Mouse (Mus musculus): ENCODE measurements around the gene Rnf212b. TPM values are rescaled to one million over a fixed set of nuclear protein-coding genes. Genes with fewer than 3 reads are reported as not detected.

Rnf212b gene
- total and polyA plus RNA-seq, 3 experiments = not detected

GRCm38 (mm10) chr14:54877048-54877715, 63.2 kb downstream of the Rnf212b start, which contains the start of gene Ppp1r3e:
TSS of gene Ppp1r3e (minus strand) at chr14:54877550.
- H3K27ac ChIP-seq (ENCODE audit: insufficient read depth, low read depth) = no peak within 1 kb of the TSS
- dilution Hi-C loops (cut with MboI; ENCODE audit: extremely low pct_ligation_motif_present, extremely low pct_unique_long_range_greater_than_20kb, low sequenced_read_pairs) (no loop called here), in situ Hi-C loops (cut with MboI; ENCODE audit: low pct_ligation_motif_present, low pct_unique_long_range_greater_than_20kb, low sequenced_read_pairs) (no loop called here)
- H3K9me3 ChIP-seq (replicated peaks; ENCODE audit: low read length) = no peaks in the 10 kb centered on the region
- peak within 1 kb of the TSS; percentile 29 for H3K4me2 ChIP-seq (ENCODE audit: insufficient read depth, low read depth, poor library complexity, severe bottlenecking)
- H3K9ac ChIP-seq (ENCODE audit: insufficient read depth, low read depth) = peak within 1 kb of the TSS; percentile 75
- peaks cover 35% of the 10 kb centered on the region for H3K27me3 ChIP-seq (replicated peaks)
- no peaks in the 10 kb centered on the region for H3K79me2 ChIP-seq (replicated peaks; ENCODE audit: control insufficient read depth, extremely low read depth, insufficient read depth, poor library complexity, severe bottlenecking)
- TF ChIP-seq MXI1 (IDR thresholded peaks at IDR 0.05; ENCODE audit: low read depth, low read length) = peak; percentile 4; the same call in 1 of the 2 replicates
- no peak for TF ChIP-seq RCOR1 (conservative IDR thresholded peaks at IDR 0.05; ENCODE audit: low read depth, low read length)
- no peak for TF ChIP-seq GABPA (IDR thresholded peaks at IDR 0.05; ENCODE audit: insufficient replicate concordance, low read depth, low read length)
- TF ChIP-seq ZKSCAN1 (IDR thresholded peaks at IDR 0.05; ENCODE audit: borderline replicate concordance, low read depth, low read length) = no peak
- no peak for TF ChIP-seq EP300 (IDR thresholded peaks at IDR 0.05; ENCODE audit: low read length)
- no peak for TF ChIP-seq TCF12 (IDR thresholded peaks at IDR 0.05; ENCODE audit: low read depth, low read length)
- TF ChIP-seq NRF1 (IDR thresholded peaks at IDR 0.05; ENCODE audit: low read depth, low read length) = peak; percentile 53; the same call in 1 of the 2 replicates
- no peak for TF ChIP-seq RAD21 (IDR thresholded peaks at IDR 0.05; ENCODE audit: low read depth, low read length)
- TF ChIP-seq NELFE (IDR thresholded peaks at IDR 0.05; ENCODE audit: low read depth, low read length) = no peak
- no peak for TF ChIP-seq ZMIZ1 (IDR thresholded peaks at IDR 0.05; ENCODE audit: low read depth, low read length)
- TF ChIP-seq JUN (IDR thresholded peaks at IDR 0.05; ENCODE audit: insufficient read depth, low read depth, low read length) = no peak
- peak in 1 of 2 experiments; percentile 32; a peak in 2 of 4 replicates for TF ChIP-seq CTCF (conservative IDR thresholded peaks at IDR 0.05 in 1 of 2, IDR thresholded peaks at IDR 0.05 in 1 of 2; ENCODE audit: low read depth in 2 of 2, low read length in 2 of 2)
- no peak for TF ChIP-seq CHD2 (IDR thresholded peaks at IDR 0.05; ENCODE audit: low read length)
- TF ChIP-seq USF2 (conservative IDR thresholded peaks at IDR 0.05; ENCODE audit: low read depth, low read length) = no peak
- TF ChIP-seq UBTF (IDR thresholded peaks at IDR 0.05; ENCODE audit: low read depth, low read length) = 0 out of 2 replicates have a peak, but pooled peaks have one; percentile 13
- TF ChIP-seq ETS1 (conservative IDR thresholded peaks at IDR 0.05; ENCODE audit: low read depth, low read length) = no peak
- no peak for TF ChIP-seq HCFC1 (IDR thresholded peaks at IDR 0.05; ENCODE audit: low read depth, low read length)
- TF ChIP-seq MAZ (IDR thresholded peaks at IDR 0.05; ENCODE audit: low read depth, low read length) = no peak
- DNase-seq (ENCODE audit: extremely low read depth) = no peak
- peaks cover 2 to 14% of the 10 kb centered on the region in 2 experiments for H3K4me1 ChIP-seq (ENCODE audit: control insufficient read depth in 1 of 2, insufficient read depth in 2 of 2)
- peak within 1 kb of the TSS; percentile 49 to 96 (median 66) for H3K4me3 ChIP-seq (replicated peaks in 1 of 3; ENCODE audit: low read depth in 2 of 3, low read length in 2 of 3, poor library complexity in 1 of 3)
- H3K36me3 ChIP-seq (replicated peaks in 1 of 2; ENCODE audit: control insufficient read depth in 1 of 2, insufficient read depth in 1 of 2, low read length in 1 of 2) = no peaks in the 10 kb centered on the region

All from CH12.LX (cell line).